Mouse (Mus musculus) Patski (cell line): Measurements from ENCODE around the gene Nfatc2ip. TPM values are rescaled to one million over a fixed set of nuclear protein-coding genes. Genes with fewer than 3 reads are reported as not detected.
A peak's percentile ranks its signal among the peaks of the same experiment; 100 is the strongest.

Experiments used
- ATAC-seq: fragments of 100-300 bp; one replicate; pipeline ENCODE4 v1.8.0; 2021
- CTCF ChIA-PET: fragments of 350-600 bp; sonication (Branson Sonifier 250); formaldehyde crosslinking; loops from one replicate; lab custom pipeline; 2022; ENCODE audit warnings: inconsistent platforms; lab: Charles Lee
- POLR2A ChIA-PET: fragments of 350-600 bp; sonication (Branson Sonifier 250); formaldehyde crosslinking; loops from one replicate; lab custom pipeline; 2022; ENCODE audit warnings: antibody characterized with exemption, inconsistent platforms; lab: Charles Lee
- DNase-seq: peaks from one replicate; pipeline ENCODE4 v3.0.0-alpha.2; 2011; ENCODE audit warnings: low read depth, low spot score
- H3K27me3 ChIP-seq: fragments of 371-371 bp; one replicate; pipeline ENCODE4 v1.5.1; 2021
- CTCF ChIP-seq: fragments of 100-300 bp; IDR thresholded peaks from one replicate; pipeline ENCODE4 v1.5.1; 2021
- in situ Hi-C: fragments of 300-500 bp; cut with MboI; formaldehyde crosslinking; loops from 3 replicates; pipeline ENCODE4 v1.11.1; 2018; ENCODE audit warnings: low pct_unique_long_range_greater_than_20kb, mixed read lengths
- polyA plus RNA-seq: library from polyadenylated mRNA; unstranded; gene quantifications from one replicate; pipeline ENCODE4 v1.2.3, GENCODE M21; 2021

Gene Nfatc2ip
- polyA plus RNA-seq, 1 experiment from 2014 or later = 8.9 TPM

- POLR2A ChIA-PET = interaction anchor here (1.2 kb wide), 1 partner anchor 50 kb away, joined by 4 read pairs; no protein-coding TSS in a partner anchor
- CTCF ChIA-PET = interaction anchor here (0.9 to 2.9 kb wide), 10 partner anchors 11 to 115 kb away, joined by 3 to 53 read pairs (median 3); no protein-coding TSS in a partner anchor
- H3K27me3 ChIP-seq = no peaks in the 10 kb centered on the region
- in situ Hi-C loops = loop anchor here (5.0 kb wide), 1 partner anchor 45 kb away; no protein-coding TSS in a partner anchor
- no peak for TF ChIP-seq CTCF
- ATAC-seq (peak; percentile 22), DNase-seq (no peak)
Measured at GRCm38 (mm10) chr7:126376903-126377277, 19.6 kb downstream of the Nfatc2ip start.

- CTCF ChIA-PET = interaction anchor here (2.9 kb wide), 1 partner anchor 51 kb away, joined by 53 read pairs; no protein-coding TSS in a partner anchor
- in situ Hi-C loops = loop anchor here (5.0 kb wide), 1 partner anchor 43 kb away; no protein-coding TSS in a partner anchor
- TF ChIP-seq CTCF = no peak
- POLR2A ChIA-PET = no interaction called here
- no peaks in the 10 kb centered on the region for H3K27me3 ChIP-seq
- no peak for DNase-seq
- no peak for ATAC-seq
Measured at GRCm38 (mm10) chr7:126375012-126375411, 21.5 kb downstream of the Nfatc2ip start.

DNA sequence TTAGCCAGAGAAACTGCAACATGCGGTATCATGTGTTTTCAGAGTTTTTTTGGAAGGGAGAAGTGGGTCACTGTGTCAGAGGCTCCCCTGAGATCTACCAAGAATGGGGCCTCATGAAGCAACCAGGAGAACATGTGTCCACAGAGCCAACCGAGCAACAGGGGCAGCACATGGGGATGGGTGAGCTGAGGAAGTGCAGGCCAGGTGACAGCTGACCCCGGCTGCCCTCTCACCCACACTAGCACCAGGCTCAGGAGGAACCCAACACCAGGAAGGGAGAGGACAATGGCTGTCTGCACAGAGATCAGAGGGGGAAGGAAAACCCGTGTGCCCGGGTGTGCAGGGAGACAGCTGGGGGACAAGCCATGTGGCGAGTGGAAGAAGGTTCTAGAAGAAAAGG, 22.0 kb downstream of the Nfatc2ip start:
- ChIA-PET POLR2A (no interaction called here), CTCF (no interaction called here)
- ATAC-seq (no peak), DNase-seq (no peak)
- in situ Hi-C loops = no loop called here
- no peak for TF ChIP-seq CTCF
- H3K27me3 ChIP-seq = no peaks in the 10 kb centered on the region

GRCm38 (mm10) chr7:126373007-126373406, 23.5 kb downstream of the Nfatc2ip start:
- no peak for ATAC-seq
- no peak for DNase-seq
- H3K27me3 ChIP-seq = no peaks in the 10 kb centered on the region
- ChIA-PET CTCF (no interaction called here), POLR2A (no interaction called here)
- in situ Hi-C loops = no loop called here
- TF ChIP-seq CTCF = no peak

DNA sequence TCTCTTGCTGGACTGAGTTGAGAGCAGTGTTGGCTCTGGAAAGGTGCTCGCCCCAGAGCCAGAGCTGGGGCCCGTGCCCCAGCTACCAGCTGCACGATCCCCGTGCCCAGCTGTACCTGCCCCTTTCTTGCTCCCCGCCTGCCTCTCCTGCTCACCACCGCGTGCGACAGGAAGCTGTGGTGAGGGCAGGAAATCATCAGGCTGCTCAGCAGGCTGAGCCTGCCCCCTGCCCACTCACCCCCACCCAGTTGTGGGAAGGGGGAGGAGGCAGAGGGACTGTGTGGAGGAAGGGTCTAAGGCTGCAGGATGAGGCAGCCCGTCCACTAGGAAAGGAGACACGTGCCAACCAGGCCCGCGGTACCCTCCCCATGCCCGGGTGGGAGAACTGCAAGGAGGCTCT, 27.1 kb downstream of the Nfatc2ip start, which contains the start of gene Lat:
Gene Lat (minus strand): TSS at position 178 of the 400 bp plus-strand sequence.
- H3K27me3 ChIP-seq = no peaks in the 10 kb centered on the region
- ChIA-PET CTCF (no interaction called here), POLR2A (no interaction called here)
- no peak for TF ChIP-seq CTCF
- DNase-seq (no peak), ATAC-seq (no peak)
- in situ Hi-C loops = no loop called here

DNA sequence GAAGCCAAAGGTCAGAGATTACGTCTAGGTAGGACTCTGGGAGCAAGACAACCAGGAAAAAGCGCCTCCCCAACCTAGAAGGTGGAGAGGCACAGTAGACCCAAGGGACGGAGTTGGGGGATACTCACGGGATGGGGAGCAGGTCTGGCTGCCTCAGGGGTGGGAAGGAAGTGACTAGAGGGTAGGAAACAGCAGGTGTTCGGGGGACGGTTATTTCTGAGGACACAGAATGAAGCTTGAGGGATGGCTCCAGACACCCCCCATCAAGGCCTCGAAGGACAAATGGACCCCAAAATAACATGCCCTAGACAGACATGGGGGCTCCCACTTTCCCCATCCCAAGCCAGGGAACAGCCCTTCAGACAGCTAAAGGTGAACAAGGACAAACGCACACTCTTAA, 28.2 kb downstream of the Nfatc2ip start:
- ATAC-seq (no peak), DNase-seq (no peak)
- POLR2A ChIA-PET = interaction anchor here (0.6 kb wide), 1 partner anchor 15 kb away, joined by 4 read pairs; no protein-coding TSS in a partner anchor
- in situ Hi-C loops = no loop called here
- no peaks in the 10 kb centered on the region for H3K27me3 ChIP-seq
- CTCF ChIA-PET = no interaction called here
- TF ChIP-seq CTCF = no peak

GRCm38 (mm10) chr7:126367636-126368035, 28.9 kb downstream of the Nfatc2ip start:
- ATAC-seq = no peak
- in situ Hi-C loops = no loop called here
- CTCF ChIA-PET = no interaction called here

GRCm38 (mm10) chr7:126363038-126363437, 33.5 kb downstream of the Nfatc2ip start:
- ChIA-PET POLR2A (no interaction called here), CTCF (no interaction called here)
- H3K27me3 ChIP-seq = no peaks in the 10 kb centered on the region
- ATAC-seq (no peak), DNase-seq (no peak)
- in situ Hi-C loops = no loop called here
- no peak for TF ChIP-seq CTCF

More at GRCm38 (mm10) chr7:126367636-126368035, 28.9 kb downstream of the Nfatc2ip start:
- TF ChIP-seq CTCF = no peak
- H3K27me3 ChIP-seq = no peaks in the 10 kb centered on the region
- no peak for DNase-seq
- POLR2A ChIA-PET = no interaction called here

DNA sequence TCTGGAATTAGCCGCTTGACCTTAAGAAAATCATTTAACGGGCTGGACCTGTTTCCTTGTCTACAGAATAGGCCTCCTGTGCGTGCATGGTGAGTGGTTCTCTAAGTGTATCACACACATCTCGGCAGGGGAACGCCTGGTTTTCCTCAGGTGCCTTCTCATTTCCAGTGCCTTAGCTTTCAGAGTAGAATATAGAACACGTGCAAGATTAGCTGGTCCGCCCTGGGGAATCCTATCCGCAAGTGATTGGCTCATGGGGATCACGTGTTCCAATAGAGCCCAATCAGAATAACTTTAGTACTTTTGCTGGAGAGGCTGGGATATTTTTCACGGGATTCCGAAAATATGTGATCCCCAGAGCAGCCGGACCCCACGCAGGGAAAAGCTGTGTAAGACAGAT, 37.5 kb downstream of the Nfatc2ip start:
- DNase-seq (no peak), ATAC-seq (no peak)
- no peaks in the 10 kb centered on the region for H3K27me3 ChIP-seq
- POLR2A ChIA-PET = no interaction called here
- TF ChIP-seq CTCF = no peak
- in situ Hi-C loops = no loop called here
- CTCF ChIA-PET = interaction anchor here (1.0 to 1.4 kb wide), 3 partner anchors 9 to 33 kb away, joined by 3 to 5 read pairs (median 3); partner anchors contain the start of gene Spns1

- no peak for TF ChIP-seq CTCF
- in situ Hi-C loops = no loop called here
- DNase-seq (no peak), ATAC-seq (no peak)
- CTCF ChIA-PET = interaction anchor here (1.6 kb wide), 1 partner anchor 19 kb away, joined by 3 read pairs; the partner anchor contains the start of gene Spns1
- no peaks in the 10 kb centered on the region for H3K27me3 ChIP-seq
- POLR2A ChIA-PET = no interaction called here
Measured at GRCm38 (mm10) chr7:126358413-126358812, 38.1 kb downstream of the Nfatc2ip start.

DNA sequence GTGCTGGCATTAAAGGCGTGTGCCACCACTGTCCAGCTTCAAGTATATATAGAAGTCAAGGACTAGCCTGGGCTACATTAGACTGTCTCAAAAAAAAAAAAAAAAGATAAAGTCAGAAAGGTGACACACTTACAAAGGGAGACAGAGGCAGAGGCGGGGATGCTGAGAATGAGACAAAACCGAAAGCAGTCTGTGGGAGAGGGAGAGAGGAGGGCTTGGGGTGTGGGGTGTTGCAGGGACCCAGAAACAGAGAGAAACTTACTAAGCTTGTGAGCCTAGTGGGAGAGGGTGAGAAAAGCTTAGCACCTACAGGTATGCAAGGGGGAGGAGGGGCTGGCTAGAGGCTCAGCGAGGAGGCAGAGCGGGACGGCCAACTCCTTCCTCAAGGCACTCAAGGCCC, 38.7 kb downstream of the Nfatc2ip start:
- no peak for ATAC-seq
- H3K27me3 ChIP-seq = no peaks in the 10 kb centered on the region
- ChIA-PET POLR2A (no interaction called here), CTCF (interaction anchor here (1.6 kb wide), 1 partner anchor 19 kb away, joined by 3 read pairs; the partner anchor contains the start of gene Spns1)
- TF ChIP-seq CTCF = no peak
- no peak for DNase-seq
- in situ Hi-C loops = no loop called here
